Mouse (Mus musculus) hindbrain, embryonic 12.5 days (tissue): Measurements from ENCODE around the gene Prickle3. TPM values are rescaled to one million over a fixed set of nuclear protein-coding genes. Genes with fewer than 3 reads are reported as not detected.
A peak's percentile ranks its signal among the peaks of the same experiment; 100 is the strongest.
"Not testable (repeated sequence)": the region's sequence is repeated elsewhere in the genome, so short reads cannot be mapped to it uniquely, and the experiment has no call there.

ENCODE experiments used
- ATAC-seq: fragments of 200-750 bp; cut with Nextera tagmentation; 2 replicates; pipeline ENCODE4 v1.8.0; 2017; ENCODE audit warnings: moderate TSS enrichment; ENCODE audit not compliant: low FRiP score
- H3K27ac ChIP-seq: fragments of 300-500 bp; sonication (generic); 2 replicates; pipeline ENCODE4 v1.5.1; 2016; ENCODE audit warnings: mild to moderate bottlenecking
- H3K27me3 ChIP-seq: fragments of 300-500 bp; sonication (generic); 2 replicates; pipeline ENCODE4 v1.6.1; 2016; ENCODE audit warnings: mild to moderate bottlenecking
- H3K36me3 ChIP-seq: fragments of 300-500 bp; sonication (generic); 2 replicates; pipeline ENCODE4 v1.6.1; 2016; ENCODE audit warnings: mild to moderate bottlenecking
- H3K4me1 ChIP-seq: fragments of 300-500 bp; sonication (generic); 2 replicates; pipeline ENCODE4 v1.6.1; 2016
- H3K4me2 ChIP-seq: fragments of 300-500 bp; sonication (generic); replicated peaks from 2 replicates; pipeline ENCODE4 v1.6.1; 2016; ENCODE audit warnings: mild to moderate bottlenecking
- H3K4me3 ChIP-seq: fragments of 300-500 bp; sonication (generic); 2 replicates; pipeline ENCODE4 v1.5.1; 2016; ENCODE audit warnings: mild to moderate bottlenecking
- H3K9ac ChIP-seq: fragments of 300-500 bp; sonication (generic); 2 replicates; pipeline ENCODE4 v1.6.1; 2016; ENCODE audit warnings: mild to moderate bottlenecking, moderate library complexity
- H3K9me3 ChIP-seq: fragments of 300-500 bp; sonication (generic); replicated peaks from 2 replicates; pipeline ENCODE4 v1.6.1; 2016; ENCODE audit warnings: mild to moderate bottlenecking
- WGBS: fragments of 180-500 bp; shearing (Covaris S2); methylation state at CpG from one replicate; pipeline ENCODE4 v1.1.7; 2016; 5-methylcytosine and 5-hydroxymethylcytosine counted together
- polyA plus RNA-seq: library from polyadenylated mRNA; unstranded; fragments of >200 nt; fragmentation: Nextera tagmentation; extraction: Ambion mirVana; gene quantifications from 2 replicates; pipeline ENCODE4 v1.2.1, GENCODE M21; 2016

The Prickle3 gene
- polyA plus RNA-seq, 1 experiment from 2014 or later: 3.1 TPM

GRCm38 (mm10) chrX:7674284-7675000, 17.4 kb downstream of the Prickle3 start:
- peak overlapping the region; percentile 15; the same call in 1 of the 2 replicates for H3K4me3 ChIP-seq

GRCm38 (mm10) chrX:7675001-7675380, 17.9 kb downstream of the Prickle3 start:
- H3K27ac ChIP-seq: no peak overlapping the region
- ATAC-seq: no peak

More at GRCm38 (mm10) chrX:7674284-7675000, 17.4 kb downstream of the Prickle3 start:
- Histone ChIP-seq H3K9me3 (no peaks in the 10 kb centered on the region), H3K27me3 (peaks cover 4% of the 10 kb centered on the region; the same call in 1 of the 2 replicates), H3K27ac (no peak overlapping the region), H3K4me1 (no peaks in the 10 kb centered on the region), H3K9ac (no peak overlapping the region), H3K36me3 (no peaks in the 10 kb centered on the region), H3K4me2 (peak overlapping the region; percentile 39)
- WGBS: 42% methylated on average over 28 of the region's 28 CpGs
- ATAC-seq: no peak

GRCm38 (mm10) chrX:7678986-7679385, 21.9 kb downstream of the Prickle3 start:
- no peaks in the 10 kb centered on the region for H3K9me3 ChIP-seq
- no peak overlapping the region for H3K27ac ChIP-seq
- no peak overlapping the region for H3K9ac ChIP-seq
- H3K4me1 ChIP-seq: no peaks in the 10 kb centered on the region
- WGBS: 49% methylated on average over 3 of the region's 3 CpGs
- ATAC-seq: no peak
- H3K36me3 ChIP-seq: no peaks in the 10 kb centered on the region
- peaks cover 4% of the 10 kb centered on the region; the same call in 1 of the 2 replicates for H3K27me3 ChIP-seq
- H3K4me3 ChIP-seq: no peak overlapping the region
- 0 out of 2 replicates have a peak overlapping the region, but pooled peaks have one; percentile 47 for H3K4me2 ChIP-seq

More at GRCm38 (mm10) chrX:7675001-7675380, 17.9 kb downstream of the Prickle3 start:
- H3K36me3 ChIP-seq: no peaks in the 10 kb centered on the region
- WGBS: 40% methylated on average over 10 of the region's 10 CpGs
- no peaks in the 10 kb centered on the region for H3K4me1 ChIP-seq
- H3K4me2 ChIP-seq: peak overlapping the region; percentile 39
- H3K9me3 ChIP-seq: no peaks in the 10 kb centered on the region
- H3K9ac ChIP-seq: no peak overlapping the region
- peak overlapping the region; percentile 15; the same call in 1 of the 2 replicates for H3K4me3 ChIP-seq
- H3K27me3 ChIP-seq: peaks cover 4% of the 10 kb centered on the region; the same call in 1 of the 2 replicates

- H3K4me3 ChIP-seq: peak overlapping the region; percentile 17
- 18% methylated on average over 26 of the region's 27 CpGs for WGBS
- no peak overlapping the region for H3K9ac ChIP-seq
These were observed 22.5 kb downstream of the Prickle3 start for GRCm38 (mm10) chrX:7679405-7680056.

GRCm38 (mm10) chrX:7680057-7680412, 23.0 kb downstream of the Prickle3 start:
- no peaks in the 10 kb centered on the region for H3K9me3 ChIP-seq
- no peak overlapping the region for H3K27ac ChIP-seq
- peak overlapping the region; percentile 17 for H3K4me3 ChIP-seq
- H3K4me2 ChIP-seq: peak overlapping the region; percentile 47
- no peaks in the 10 kb centered on the region for H3K36me3 ChIP-seq
- ATAC-seq: no peak
- 31% methylated on average over 12 of the region's 12 CpGs for WGBS
- no peaks in the 10 kb centered on the region; the same call in 1 of the 2 replicates for H3K27me3 ChIP-seq
- no peaks in the 10 kb centered on the region for H3K4me1 ChIP-seq
- H3K9ac ChIP-seq: no peak overlapping the region

More at GRCm38 (mm10) chrX:7679405-7680056, 22.5 kb downstream of the Prickle3 start:
- H3K4me1 ChIP-seq: no peaks in the 10 kb centered on the region
- H3K27me3 ChIP-seq: peaks cover 4% of the 10 kb centered on the region; the same call in 1 of the 2 replicates
- H3K36me3 ChIP-seq: no peaks in the 10 kb centered on the region
- H3K9me3 ChIP-seq: no peaks in the 10 kb centered on the region
- peak overlapping the region; percentile 47 for H3K4me2 ChIP-seq
- H3K27ac ChIP-seq: no peak overlapping the region
- peak; percentile 89 for ATAC-seq

GRCm38 (mm10) chrX:7680864-7681263, 23.8 kb downstream of the Prickle3 start, which contains the start of gene Magix:
Gene Magix (minus strand): TSS chrX:7681251.
- H3K27me3 ChIP-seq: no peaks in the 10 kb centered on the region
- no peaks in the 10 kb centered on the region for H3K9me3 ChIP-seq
- H3K9ac ChIP-seq: no peak within 1 kb of the TSS
- H3K4me3 ChIP-seq: peak within 1 kb of the TSS; percentile 17; the same call in 1 of the 2 replicates
- H3K27ac ChIP-seq: no peak within 1 kb of the TSS
- H3K4me1 ChIP-seq: no peaks in the 10 kb centered on the region
- ATAC-seq: no peak
- H3K4me2 ChIP-seq: peak within 1 kb of the TSS; percentile 47
- WGBS: 63% methylated on average over 14 of the region's 14 CpGs
- H3K36me3 ChIP-seq: no peaks in the 10 kb centered on the region

- H3K9me3 ChIP-seq: no peaks in the 10 kb centered on the region
- H3K4me3 ChIP-seq: no peak overlapping the region
- H3K27me3 ChIP-seq: no peaks in the 10 kb centered on the region
- no peak for ATAC-seq
- H3K9ac ChIP-seq: no peak overlapping the region
- no peaks in the 10 kb centered on the region for H3K4me1 ChIP-seq
- no peak overlapping the region for H3K4me2 ChIP-seq
- 97% methylated on average over 2 of the region's 2 CpGs for WGBS
- H3K27ac ChIP-seq: no peak overlapping the region
- H3K36me3 ChIP-seq: no peaks in the 10 kb centered on the region
These were observed 31.3 kb downstream of the Prickle3 start for GRCm38 (mm10) chrX:7688321-7688720.

GRCm38 (mm10) chrX:7690486-7690885, 33.4 kb downstream of the Prickle3 start:
- no peak overlapping the region for H3K4me2 ChIP-seq
- H3K27me3 ChIP-seq: no peaks in the 10 kb centered on the region
- H3K9me3 ChIP-seq: no peaks in the 10 kb centered on the region
- H3K9ac ChIP-seq: no peak overlapping the region
- H3K4me1 ChIP-seq: no peaks in the 10 kb centered on the region
- 65% methylated on average over 3 of the region's 3 CpGs for WGBS
- H3K27ac ChIP-seq: no peak overlapping the region
- H3K4me3 ChIP-seq: no peak overlapping the region
- H3K36me3 ChIP-seq: no peaks in the 10 kb centered on the region
- no peak for ATAC-seq

- WGBS: 41% methylated on average over 4 of the region's 4 CpGs
- ATAC-seq: no peak
- H3K4me3 ChIP-seq: no peak overlapping the region
These were observed 35.8 kb downstream of the Prickle3 start for GRCm38 (mm10) chrX:7692862-7693261.

GRCm38 (mm10) chrX:7696520-7696919, 39.5 kb downstream of the Prickle3 start:
- Histone ChIP-seq H3K27ac (no peak overlapping the region), H3K36me3 (peaks cover 5% of the 10 kb centered on the region; the same call in 1 of the 2 replicates), H3K4me1 (no peaks in the 10 kb centered on the region), H3K27me3 (no peaks in the 10 kb centered on the region), H3K4me3 (peak overlapping the region; percentile 50; the same call in 1 of the 2 replicates), H3K9ac (no peak overlapping the region), H3K4me2 (peak overlapping the region; percentile 32), H3K9me3 (no peaks in the 10 kb centered on the region)
- ATAC-seq: peak; percentile 61
- 45% methylated on average over 6 of the region's 6 CpGs for WGBS

More at GRCm38 (mm10) chrX:7692862-7693261, 35.8 kb downstream of the Prickle3 start:
- no peaks in the 10 kb centered on the region for H3K9me3 ChIP-seq
- no peak overlapping the region for H3K4me2 ChIP-seq
- H3K27ac ChIP-seq: no peak overlapping the region
- H3K36me3 ChIP-seq: no peaks in the 10 kb centered on the region
- no peak overlapping the region for H3K9ac ChIP-seq
- H3K27me3 ChIP-seq: no peaks in the 10 kb centered on the region
- no peaks in the 10 kb centered on the region for H3K4me1 ChIP-seq

- H3K27me3 ChIP-seq: no peaks in the 10 kb centered on the region
- H3K4me2 ChIP-seq: peak within 1 kb of the TSS; percentile 56
- WGBS: 12% methylated on average over 33 of the region's 33 CpGs
- H3K9ac ChIP-seq: peak within 1 kb of the TSS; percentile 63
- peak; percentile 96 for ATAC-seq
- H3K27ac ChIP-seq: no peak within 1 kb of the TSS
- H3K9me3 ChIP-seq: no peaks in the 10 kb centered on the region
- H3K4me3 ChIP-seq: peak within 1 kb of the TSS; percentile 50
- H3K4me1 ChIP-seq: no peaks in the 10 kb centered on the region
- H3K36me3 ChIP-seq: peaks cover 5% of the 10 kb centered on the region; the same call in 1 of the 2 replicates
These were observed 39.9 kb downstream of the Prickle3 start, which contains the start of gene Gpkow for GRCm38 (mm10) chrX:7696954-7697381. Gene Gpkow (plus strand): TSS chrX:7697131.

- not testable (repeated sequence) for H3K9me3 ChIP-seq, H3K36me3 ChIP-seq, H3K27ac ChIP-seq, H3K27me3 ChIP-seq, H3K4me1 ChIP-seq
- peak; percentile 64 for ATAC-seq
- Histone ChIP-seq H3K4me2 (peak overlapping the region; percentile 49), H3K4me3 (peak overlapping the region; percentile 25), H3K9ac (peak overlapping the region; percentile 47)
- 38% methylated on average over 6 of the region's 12 CpGs for WGBS
These were observed 56.7 kb downstream of the Prickle3 start for GRCm38 (mm10) chrX:7713764-7714134.
